Mouse (Mus musculus) erythroid progenitor cell, adult 5-6 weeks (primary cell): ENCODE data around the gene Olfr1132. TPM values are rescaled to one million over a fixed set of nuclear protein-coding genes. Genes with fewer than 3 reads are reported as not detected.
"Not testable (repeated sequence)": the region's sequence is repeated elsewhere in the genome, so short reads cannot be mapped to it uniquely, and the experiment has no call there.

Experiments
- ATAC-seq: replicated peaks from 2 replicates; pipeline ENCODE4 v1.8.0; 2016; ENCODE audit warnings: moderate number of reproducible peaks, mild to moderate bottlenecking, moderate TSS enrichment, inconsistent platforms; ENCODE audit not compliant: poor library complexity, low FRiP score, severe bottlenecking
- total RNA-seq, 2 experiments: library from RNA; stranded (forward) in 1 of 2; stranded (reverse) in 1 of 2; fragments of 150-400 nt in 1 of 2; fragments of 186-747, 209-891 nt in 1 of 2; gene quantifications; 2 replicates each; pipeline versions ENCODE4 v1.2.3 to v1.2.4; 2015 to 2017; ENCODE audit warnings: low replicate concordance in 2 of 2

The Olfr1132 gene
- total RNA-seq (2015; ENCODE audit: low replicate concordance) (not detected in 2 replicates), total RNA-seq (2017; ENCODE audit: low replicate concordance) (not detected in 2 replicates)

DNA sequence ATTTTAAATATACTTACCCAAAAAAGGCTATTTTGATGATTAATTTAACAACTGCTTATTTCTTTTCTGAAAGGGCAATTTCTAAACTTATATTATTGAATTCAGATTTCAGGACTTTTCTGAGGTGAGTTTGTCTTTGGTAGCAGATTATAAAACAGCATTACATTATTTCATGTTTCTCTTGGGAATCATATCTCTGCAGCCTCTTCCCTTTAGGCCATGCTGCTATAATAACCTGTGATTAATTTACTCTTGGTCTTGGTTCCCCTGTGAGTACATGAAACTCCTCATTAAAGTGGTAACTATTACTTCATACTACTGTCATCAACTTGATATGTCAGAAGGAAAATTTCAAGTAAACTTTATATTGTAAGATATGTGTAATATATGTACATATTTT lies at the start of gene Olfr1132:
Olfr1132 (minus strand) TSS at position 101 of the 400 bp plus-strand sequence.
- ATAC-seq, result no peak

DNA sequence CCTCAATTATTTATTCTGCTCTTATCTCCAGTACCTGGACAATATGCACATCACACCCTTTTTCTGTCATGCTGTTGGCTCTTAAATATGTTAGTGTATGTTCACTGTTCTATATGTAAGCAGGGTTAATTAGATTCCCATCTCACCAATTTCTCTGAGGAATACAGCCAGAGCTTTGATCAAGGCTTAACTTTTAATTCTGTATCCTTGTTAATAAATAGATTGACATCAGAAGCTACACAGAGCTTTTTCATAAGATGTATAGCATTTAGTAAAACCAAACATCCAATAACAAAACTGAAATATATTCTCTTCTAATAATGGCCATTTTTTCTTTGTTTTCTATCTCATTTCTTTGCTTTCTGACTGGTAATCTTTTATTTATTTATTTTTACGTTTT lies 36.2 kb upstream of the Olfr1132 start, which contains the start of gene Olfr1135:
Olfr1135 (minus strand) TSS at position 101 of the 400 bp plus-strand sequence.
- ATAC-seq, result no peak

GRCm38 (mm10) chr2:87658360-87658759 lies 21.0 kb upstream of the Olfr1132 start, which contains the start of gene Olfr1134:
Gene Olfr1134 (minus strand): TSS chr2:87658460.
- no peak for ATAC-seq

GRCm38 (mm10) chr2:87647274-87647673 lies 9.9 kb upstream of the Olfr1132 start, which contains the start of gene Olfr1133:
Gene Olfr1133 (minus strand): TSS chr2:87647374.
- no peak for ATAC-seq

DNA sequence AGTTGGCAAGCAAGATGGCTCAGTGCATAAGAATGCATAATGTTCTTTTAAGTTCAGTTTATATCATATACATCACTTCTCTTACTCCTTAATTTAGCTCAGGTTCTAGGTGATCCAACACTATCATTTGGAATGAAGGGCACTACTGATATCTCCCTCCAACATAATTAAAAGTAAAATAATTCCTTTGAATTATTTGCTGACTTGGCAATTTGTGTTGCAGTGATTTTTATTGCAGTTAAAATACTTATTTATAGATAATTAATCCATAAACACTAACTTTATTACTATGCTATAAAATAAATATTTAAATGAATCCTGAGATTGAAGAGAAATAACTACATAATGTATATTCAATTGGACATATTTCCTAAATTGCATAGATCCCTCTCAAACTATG lies 5.1 kb upstream of the Olfr1132 start:
- ATAC-seq, result no peak

GRCm38 (mm10) chr2:87626804-87627203 lies 10.5 kb downstream of the Olfr1132 start, which contains the start of gene Olfr1131:
Gene Olfr1131 (plus strand): TSS chr2:87627104.
- no peak for ATAC-seq

DNA sequence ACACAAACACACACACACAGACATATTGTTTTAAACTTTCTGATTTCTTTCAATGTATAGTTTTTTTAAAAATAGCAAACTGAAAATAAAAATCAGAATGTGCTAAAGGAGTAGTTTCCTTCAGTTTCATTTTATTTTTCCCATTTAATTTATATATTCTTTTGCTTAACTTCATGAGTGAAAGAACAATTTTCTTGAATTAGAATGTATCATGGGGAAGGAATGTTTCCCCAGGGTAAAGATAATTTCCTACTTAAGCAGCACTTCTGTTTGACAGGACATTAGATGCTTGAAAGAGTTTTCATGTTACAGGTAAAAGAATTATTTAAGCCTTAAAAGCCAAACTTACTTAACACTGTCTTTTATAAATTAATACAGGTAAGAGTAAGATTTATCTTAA lies 31.4 kb downstream of the Olfr1132 start, which contains the start of gene Olfr1130:
Olfr1130 (plus strand) TSS at position 301 of the 400 bp plus-strand sequence.
- not testable (repeated sequence) for ATAC-seq

Other genes with a start within 250 kb of the Olfr1132 start
- not detected in 2 replicates for gene Olfr1123, start 220.9 kb downstream of the Olfr1132 start, total RNA-seq (2015; ENCODE audit: low replicate concordance)
- not detected in 2 replicates for gene Olfr1123, start 220.9 kb downstream of the Olfr1132 start, total RNA-seq (2017; ENCODE audit: low replicate concordance)
- gene Olfr1124, start 207.3 kb downstream of the Olfr1132 start, total RNA-seq (2015; ENCODE audit: low replicate concordance), result not detected in 2 replicates
- not detected in 2 replicates for gene Olfr1124, start 207.3 kb downstream of the Olfr1132 start, total RNA-seq (2017; ENCODE audit: low replicate concordance)
- gene Olfr1126, start 183.6 kb downstream of the Olfr1132 start, total RNA-seq (2015; ENCODE audit: low replicate concordance), result not detected in 2 replicates
- not detected in 2 replicates for gene Olfr1126, start 183.6 kb downstream of the Olfr1132 start, total RNA-seq (2017; ENCODE audit: low replicate concordance)
- not detected in 2 replicates for gene Pramel7, start 140.4 kb downstream of the Olfr1132 start, total RNA-seq (2015; ENCODE audit: low replicate concordance)
- gene Pramel7, start 140.4 kb downstream of the Olfr1132 start, total RNA-seq (2017; ENCODE audit: low replicate concordance), result not detected in 2 replicates
- not detected in 2 replicates for gene Pramel6, start 131.0 kb downstream of the Olfr1132 start, total RNA-seq (2015; ENCODE audit: low replicate concordance)
- not detected in 2 replicates for gene Pramel6, start 131.0 kb downstream of the Olfr1132 start, total RNA-seq (2017; ENCODE audit: low replicate concordance)
- not detected in 2 replicates for gene Olfr153, start 105.7 kb downstream of the Olfr1132 start, total RNA-seq (2015; ENCODE audit: low replicate concordance)
- not detected in 2 replicates for gene Olfr153, start 105.7 kb downstream of the Olfr1132 start, total RNA-seq (2017; ENCODE audit: low replicate concordance)
- not detected in 2 replicates for gene Olfr1128, start 92.0 kb downstream of the Olfr1132 start, total RNA-seq (2015; ENCODE audit: low replicate concordance)
- gene Olfr1128, start 92.0 kb downstream of the Olfr1132 start, total RNA-seq (2017; ENCODE audit: low replicate concordance), result not detected in 2 replicates
- not detected in 2 replicates for gene Olfr1129, start 63.6 kb downstream of the Olfr1132 start, total RNA-seq (2015; ENCODE audit: low replicate concordance)
- gene Olfr1129, start 63.6 kb downstream of the Olfr1132 start, total RNA-seq (2017; ENCODE audit: low replicate concordance), result not detected in 2 replicates
- not detected in 2 replicates for gene Olfr1130, start 31.3 kb downstream of the Olfr1132 start, total RNA-seq (2015; ENCODE audit: low replicate concordance)
- not detected in 2 replicates for gene Olfr1130, start 31.3 kb downstream of the Olfr1132 start, total RNA-seq (2017; ENCODE audit: low replicate concordance)
- gene Olfr1131, start 10.4 kb downstream of the Olfr1132 start, total RNA-seq (2015; ENCODE audit: low replicate concordance), result not detected in 2 replicates
- gene Olfr1131, start 10.4 kb downstream of the Olfr1132 start, total RNA-seq (2017; ENCODE audit: low replicate concordance), result not detected in 2 replicates
- gene Olfr1133, start 9.8 kb upstream of the Olfr1132 start, total RNA-seq (2015; ENCODE audit: low replicate concordance), result not detected in 2 replicates
- not detected in 2 replicates for gene Olfr1133, start 9.8 kb upstream of the Olfr1132 start, total RNA-seq (2017; ENCODE audit: low replicate concordance)
- gene Olfr1134, start 20.9 kb upstream of the Olfr1132 start, total RNA-seq (2015; ENCODE audit: low replicate concordance), result not detected in 2 replicates
- gene Olfr1134, start 20.9 kb upstream of the Olfr1132 start, total RNA-seq (2017; ENCODE audit: low replicate concordance), result not detected in 2 replicates
- not detected in 2 replicates for gene Olfr1135, start 36.1 kb upstream of the Olfr1132 start, total RNA-seq (2015; ENCODE audit: low replicate concordance)
- not detected in 2 replicates for gene Olfr1135, start 36.1 kb upstream of the Olfr1132 start, total RNA-seq (2017; ENCODE audit: low replicate concordance)
- gene Olfr1136, start 56.4 kb upstream of the Olfr1132 start, total RNA-seq (2015; ENCODE audit: low replicate concordance), result not detected in 2 replicates
- not detected in 2 replicates for gene Olfr1136, start 56.4 kb upstream of the Olfr1132 start, total RNA-seq (2017; ENCODE audit: low replicate concordance)
- gene Olfr1137, start 75.6 kb upstream of the Olfr1132 start, total RNA-seq (2015; ENCODE audit: low replicate concordance), result not detected in 2 replicates
- gene Olfr1137, start 75.6 kb upstream of the Olfr1132 start, total RNA-seq (2017; ENCODE audit: low replicate concordance), result not detected in 2 replicates
- not detected in 2 replicates for gene Olfr1138, start 102.4 kb upstream of the Olfr1132 start, total RNA-seq (2015; ENCODE audit: low replicate concordance)
- not detected in 2 replicates for gene Olfr1138, start 102.4 kb upstream of the Olfr1132 start, total RNA-seq (2017; ENCODE audit: low replicate concordance)
- gene Olfr1140, start 106.2 kb upstream of the Olfr1132 start, total RNA-seq (2015; ENCODE audit: low replicate concordance), result not detected in 2 replicates
- gene Olfr1140, start 106.2 kb upstream of the Olfr1132 start, total RNA-seq (2017; ENCODE audit: low replicate concordance), result not detected in 2 replicates
- gene Olfr1141, start 116.5 kb upstream of the Olfr1132 start, total RNA-seq (2015; ENCODE audit: low replicate concordance), result not detected in 2 replicates
- not detected in 2 replicates for gene Olfr1141, start 116.5 kb upstream of the Olfr1132 start, total RNA-seq (2017; ENCODE audit: low replicate concordance)
- gene Olfr152, start 141.9 kb upstream of the Olfr1132 start, total RNA-seq (2015; ENCODE audit: low replicate concordance), result not detected in 2 replicates
- not detected in 2 replicates for gene Olfr152, start 141.9 kb upstream of the Olfr1132 start, total RNA-seq (2017; ENCODE audit: low replicate concordance)
- not detected in 2 replicates for gene Olfr1143, start 163.1 kb upstream of the Olfr1132 start, total RNA-seq (2015; ENCODE audit: low replicate concordance)
- gene Olfr1143, start 163.1 kb upstream of the Olfr1132 start, total RNA-seq (2017; ENCODE audit: low replicate concordance), result not detected in 2 replicates
- gene Olfr1145, start 172.3 kb upstream of the Olfr1132 start, total RNA-seq (2015; ENCODE audit: low replicate concordance), result not detected in 2 replicates
- gene Olfr1145, start 172.3 kb upstream of the Olfr1132 start, total RNA-seq (2017; ENCODE audit: low replicate concordance), result not detected in 2 replicates
- not detected in 2 replicates for gene Olfr1148, start 193.0 kb upstream of the Olfr1132 start, total RNA-seq (2015; ENCODE audit: low replicate concordance)
- gene Olfr1148, start 193.0 kb upstream of the Olfr1132 start, total RNA-seq (2017; ENCODE audit: low replicate concordance), result not detected in 2 replicates
- gene Olfr1150-ps1, start 206.5 kb upstream of the Olfr1132 start, total RNA-seq (2015; ENCODE audit: low replicate concordance), result not detected in 2 replicates
- not detected in 2 replicates for gene Olfr1150-ps1, start 206.5 kb upstream of the Olfr1132 start, total RNA-seq (2017; ENCODE audit: low replicate concordance)
- not detected in 2 replicates for gene Olfr1151, start 218.3 kb upstream of the Olfr1132 start, total RNA-seq (2015; ENCODE audit: low replicate concordance)
- gene Olfr1151, start 218.3 kb upstream of the Olfr1132 start, total RNA-seq (2017; ENCODE audit: low replicate concordance), result not detected in 2 replicates
- gene Olfr1152, start 229.0 kb upstream of the Olfr1132 start, total RNA-seq (2015; ENCODE audit: low replicate concordance), result not detected in 2 replicates
- gene Olfr1152, start 229.0 kb upstream of the Olfr1132 start, total RNA-seq (2017; ENCODE audit: low replicate concordance), result not detected in 2 replicates